Mouse (Mus musculus) cerebellum, adult 2 months (tissue): Measurements from ENCODE around the gene Ahctf1. TPM values are rescaled to one million over a fixed set of nuclear protein-coding genes. Genes with fewer than 3 reads are reported as not detected.
A peak's percentile ranks its signal among the peaks of the same experiment; 100 is the strongest.

Experiments used
- DNase-seq, 2 experiments: peaks; one replicate each; pipeline ENCODE4 v3.0.0; 2021
- H3K27ac ChIP-seq: fragments of 200-500 bp; 2 replicates; pipeline ENCODE4 v1.5.1; 2012; ENCODE audit warnings: low read length, control low read depth, inconsistent platforms; ENCODE audit not compliant: insufficient read depth
- H3K27me3 ChIP-seq: fragments of 200-500 bp; 2 replicates; pipeline ENCODE4 v1.6.1; 2012; ENCODE audit warnings: inconsistent platforms, mild to moderate bottlenecking, low read length, moderate library complexity; ENCODE audit not compliant: control insufficient read depth, insufficient read depth
- H3K4me1 ChIP-seq: fragments of 200-500 bp; 2 replicates; pipeline ENCODE4 v1.6.1; 2011; ENCODE audit warnings: low read length; ENCODE audit not compliant: control insufficient read depth, insufficient read depth
- H3K4me3 ChIP-seq: fragments of 200-500 bp; replicated peaks from 2 replicates; pipeline ENCODE3; 2011; ENCODE audit warnings: mild to moderate bottlenecking, low read depth, low read length, control low read depth; ENCODE audit not compliant: insufficient read depth
- CTCF ChIP-seq: fragments of 200-500 bp; IDR thresholded peaks from 2 replicates; pipeline ENCODE4 v1.5.1; 2011; ENCODE audit warnings: low read depth, mild to moderate bottlenecking, control low read depth, low read length, moderate library complexity, borderline replicate concordance; ENCODE audit not compliant: insufficient read depth
- POLR2A ChIP-seq: fragments of 200-500 bp; IDR thresholded peaks from 2 replicates; pipeline ENCODE4 v1.6.1; 2011; ENCODE audit warnings: low read length, control low read depth, borderline replicate concordance; ENCODE audit not compliant: insufficient read depth
- WGBS: fragments of 180-500 bp; shearing (Covaris S2); methylation state at CpG from one replicate; pipeline ENCODE4 v1.1.7; 2018; 5-methylcytosine and 5-hydroxymethylcytosine counted together
- polyA plus RNA-seq: library from polyadenylated mRNA; depleted of rRNA; stranded (reverse); fragments of >200 nt; gene quantifications from 2 replicates; pipeline ENCODE4 v1.2.3, GENCODE M21; 2012

The Ahctf1 gene
- polyA plus RNA-seq, 1 experiment: 31.9 TPM

DNA sequence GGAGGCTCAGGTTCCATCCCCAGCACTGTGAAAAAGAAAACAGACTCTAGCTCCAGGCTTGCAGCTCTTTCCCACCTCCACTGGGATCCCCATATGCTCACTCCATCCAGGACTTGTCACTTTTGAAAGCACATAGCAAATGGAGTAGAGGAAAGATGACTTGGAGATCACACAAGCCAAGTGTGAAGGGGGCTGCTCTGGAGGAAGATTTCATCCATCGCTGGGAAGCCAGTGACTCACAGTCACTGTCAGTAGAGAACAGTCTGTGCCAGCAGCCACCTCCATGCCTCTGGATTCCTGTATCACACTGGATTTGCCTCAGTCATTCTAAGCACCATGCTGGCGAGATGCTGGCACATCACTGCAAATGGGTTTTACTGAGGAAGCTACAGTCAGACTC lies 11.1 kb upstream of the Ahctf1 start:
- Histone ChIP-seq H3K4me3 (no peak overlapping the region), H3K4me1 (no peaks in the 10 kb centered on the region), H3K27me3 (no peaks in the 10 kb centered on the region), H3K27ac (no peak overlapping the region)
- no peak for DNase-seq
- 80% methylated on average over 2 of the region's 2 CpGs for WGBS
- TF ChIP-seq POLR2A (no peak), CTCF (no peak)

DNA sequence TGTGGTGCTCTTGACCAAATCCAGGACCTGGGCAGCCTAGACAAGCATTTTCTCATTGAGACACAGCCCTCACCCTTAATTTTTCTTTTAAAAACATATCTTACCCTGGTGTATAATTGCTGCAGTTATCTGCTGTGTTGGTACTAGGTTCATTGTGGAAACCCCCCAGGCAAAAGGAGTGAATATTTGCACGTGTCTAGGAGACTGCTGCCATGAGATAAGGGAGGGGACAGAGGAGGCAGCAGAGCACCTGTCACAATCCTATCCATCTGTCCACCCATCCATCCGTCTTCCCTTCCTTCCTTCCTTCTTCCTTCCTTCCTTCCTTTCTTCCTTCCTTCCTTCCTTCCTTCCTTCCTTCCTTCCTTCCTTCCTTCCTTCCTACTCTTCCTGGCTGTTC lies 9.9 kb upstream of the Ahctf1 start:
- WGBS: 34% methylated on average over 2 of the region's 2 CpGs
- Histone ChIP-seq H3K4me3 (no peak overlapping the region), H3K4me1 (no peaks in the 10 kb centered on the region), H3K27ac (no peak overlapping the region), H3K27me3 (no peaks in the 10 kb centered on the region)
- no peak for DNase-seq
- no peak for TF ChIP-seq POLR2A
- no peak for TF ChIP-seq CTCF

GRCm38 (mm10) chr1:179808300-179808699 lies 4.8 kb upstream of the Ahctf1 start:
- no peak for TF ChIP-seq POLR2A
- no peak for TF ChIP-seq CTCF
- no peaks in the 10 kb centered on the region for H3K27me3 ChIP-seq
- 91% methylated on average over 3 of the region's 3 CpGs for WGBS
- no peak for DNase-seq
- H3K27ac ChIP-seq: no peak overlapping the region
- no peak overlapping the region for H3K4me3 ChIP-seq
- H3K4me1 ChIP-seq: no peaks in the 10 kb centered on the region

DNA sequence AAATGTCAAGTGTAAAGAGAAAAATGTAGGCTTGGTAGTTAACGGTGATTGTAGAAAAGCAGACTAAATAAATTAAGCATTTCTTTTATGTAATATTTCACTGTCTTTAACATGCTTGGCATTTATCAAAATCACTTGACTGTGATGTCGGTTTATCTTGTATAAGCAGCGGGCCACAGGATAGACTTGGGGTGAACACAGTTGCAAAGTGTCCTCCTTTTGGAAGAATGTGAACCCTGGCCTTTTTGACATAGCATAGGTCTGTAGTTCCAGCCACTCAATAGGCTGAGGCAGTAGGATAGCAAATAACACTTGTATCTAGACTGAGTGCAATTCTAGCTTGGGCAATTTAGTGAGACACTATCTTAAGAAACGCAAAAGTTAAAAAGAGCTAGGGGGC lies 4.0 kb upstream of the Ahctf1 start:
- Histone ChIP-seq H3K27ac (no peak overlapping the region), H3K27me3 (no peaks in the 10 kb centered on the region), H3K4me1 (no peaks in the 10 kb centered on the region), H3K4me3 (no peak overlapping the region)
- no peak for TF ChIP-seq POLR2A
- no peak for TF ChIP-seq CTCF
- no peak for DNase-seq
- WGBS: 93% methylated on average over 4 of the region's 4 CpGs

GRCm38 (mm10) chr1:179805751-179806150 lies 2.3 kb upstream of the Ahctf1 start:
- no peak overlapping the region for H3K27ac ChIP-seq
- 88% methylated on average over 5 of the region's 5 CpGs for WGBS
- no peak overlapping the region for H3K4me3 ChIP-seq
- TF ChIP-seq CTCF (no peak), POLR2A (no peak)
- H3K27me3 ChIP-seq: no peaks in the 10 kb centered on the region
- DNase-seq: no peak
- no peaks in the 10 kb centered on the region for H3K4me1 ChIP-seq

DNA sequence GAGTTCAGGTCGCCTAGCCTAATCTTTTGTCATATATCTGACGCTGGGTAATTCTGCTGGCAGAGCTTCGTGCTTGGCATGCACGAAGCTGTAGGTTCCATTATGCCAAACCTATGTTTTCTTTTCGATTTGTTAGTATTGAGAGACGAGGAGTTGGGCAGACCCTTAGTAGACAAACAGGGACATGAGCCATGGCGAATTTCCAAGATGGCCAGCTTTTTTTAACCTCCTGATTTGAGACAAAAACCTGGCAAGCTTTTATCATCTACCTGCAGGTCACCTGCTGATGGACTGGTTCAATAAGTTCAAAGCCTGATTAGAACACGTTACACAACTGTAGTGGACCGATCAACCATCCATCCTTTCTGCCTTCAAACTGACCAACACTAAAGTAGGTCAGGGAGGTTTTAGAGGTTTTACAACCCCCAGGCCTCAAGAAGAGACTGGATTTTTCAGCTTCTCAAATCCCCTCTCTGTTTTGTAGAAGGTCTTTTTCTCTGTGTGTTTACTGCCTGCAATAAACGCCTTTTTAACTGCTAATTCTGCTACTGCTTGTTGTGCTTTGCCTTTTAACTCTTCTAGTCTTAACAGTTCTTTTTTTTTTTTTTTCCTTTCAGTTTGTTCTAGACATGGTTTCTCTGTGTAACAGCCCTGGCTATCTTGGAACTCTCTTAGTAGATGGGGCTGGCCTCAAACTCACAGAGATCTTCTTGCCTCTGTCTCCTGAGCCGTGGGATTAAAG lies 831 bp upstream of the Ahctf1 start:
- TF ChIP-seq POLR2A (no peak), CTCF (no peak)
- Histone ChIP-seq H3K4me3 (peak overlapping the region; percentile 48), H3K27me3 (no peaks in the 10 kb centered on the region), H3K27ac (peak overlapping the region; percentile 7; the same call in 1 of the 2 replicates), H3K4me1 (no peaks in the 10 kb centered on the region; the same call in 1 of the 2 replicates)
- DNase-seq: peak in 1 of 2 experiments; percentile 63
- WGBS: 33% methylated on average over 11 of the region's 11 CpGs

- TF ChIP-seq CTCF (no peak), POLR2A (no peak)
- DNase-seq: peak; percentile 79 to 84
- no peaks in the 10 kb centered on the region for H3K27me3 ChIP-seq
- WGBS: under 1% methylated on average over 70 of the region's 94 CpGs
- no peaks in the 10 kb centered on the region; the same call in 1 of the 2 replicates for H3K4me1 ChIP-seq
- H3K4me3 ChIP-seq: peak within 1 kb of the TSS; percentile 48
- peak within 1 kb of the TSS; percentile 75 for H3K27ac ChIP-seq
Observed at GRCm38 (mm10) chr1:179802610-179803512, 619 bp downstream of the Ahctf1 start, which contains the start of gene Gm10518. Gene Gm10518 (plus strand): TSS chr1:179803376.
